Comparison of ENCODE assay signal across 24 mouse cellular contexts in genomic region chr9:15658236-15658785, GRCm38 (mm10). TPM values are rescaled to one million over a fixed set of nuclear protein-coding genes. Genes with fewer than 3 reads are reported as not detected.
DNase-seq lines count a peak whose midpoint lies in the region; ATAC-seq lines count a peak whose summit lies in the region.
"Had no signal": no experiment of that assay in that cellular context is flagged by ENCODE, and none has a peak within 500 bp of the region (broad histone marks: within the 10 kb centered on the region; RNA-seq: fewer than 3 reads in every experiment).

No protein-coding gene starts in this region.

- ATAC-seq in hindbrain, embryonic 16.5 days, result peak; percentile 52; the same call in 1 of the 2 replicates
- no peak for ATAC-seq in hindbrain, embryonic 13.5 days (ENCODE audit: low FRiP score)
- peak; percentile 36; the same call in 1 of the 2 replicates for ATAC-seq in neural tube, embryonic 13.5 days (ENCODE audit: low read depth)

- no peaks in the 10 kb centered on the region for H3K9me3 ChIP-seq in hindbrain, embryonic 16.5 days (ENCODE audit: control insufficient read depth, low read length)
- no peaks in the 10 kb centered on the region for H3K9me3 ChIP-seq in hindbrain, embryonic 13.5 days
- peaks cover 11% of the 10 kb centered on the region for H3K9me3 ChIP-seq in neural tube, embryonic 13.5 days
- H3K9me3 ChIP-seq: embryonic facial prominence, embryonic 12.5 days; liver, embryonic 13.5 days had no signal

- H3K4me3 ChIP-seq in hindbrain, embryonic 16.5 days (ENCODE audit: low read length), result no peak overlapping the region
- H3K4me3 ChIP-seq in hindbrain, embryonic 13.5 days, result no peak overlapping the region
- H3K4me3 ChIP-seq in brown adipose tissue, adult 24 weeks (ENCODE audit: insufficient read depth, low read depth, low read length), result no peak overlapping the region
- H3K4me3 ChIP-seq in neural tube, embryonic 13.5 days, result no peak overlapping the region
- H3K4me3 ChIP-seq: embryonic facial prominence, embryonic 12.5 days; hindbrain, embryonic 10.5 days; kidney, embryonic 15.5 days; left cerebral cortex, adult 2 months; liver, embryonic 13.5 days had no signal

- H3K9ac ChIP-seq in hindbrain, embryonic 16.5 days (ENCODE audit: low read depth, low read length), result no peak overlapping the region
- no peak overlapping the region for H3K9ac ChIP-seq in hindbrain, embryonic 13.5 days
- H3K9ac ChIP-seq in neural tube, embryonic 13.5 days, result no peak overlapping the region
- H3K9ac ChIP-seq: embryonic facial prominence, embryonic 12.5 days; kidney, embryonic 15.5 days; liver, embryonic 13.5 days had no signal

- H3K27me3 ChIP-seq in hindbrain, embryonic 16.5 days (replicated peaks; ENCODE audit: control insufficient read depth, insufficient read depth, low read length), result no peaks in the 10 kb centered on the region
- no peaks in the 10 kb centered on the region for H3K27me3 ChIP-seq in hindbrain, embryonic 13.5 days
- H3K27me3 ChIP-seq in neural tube, embryonic 13.5 days, result no peaks in the 10 kb centered on the region
- H3K27me3 ChIP-seq: embryonic facial prominence, embryonic 12.5 days; kidney, embryonic 15.5 days; liver, embryonic 13.5 days had no signal

- no peaks in the 10 kb centered on the region for H3K36me3 ChIP-seq in hindbrain, embryonic 16.5 days (ENCODE audit: control insufficient read depth, insufficient read depth, low read length)
- no peaks in the 10 kb centered on the region for H3K36me3 ChIP-seq in hindbrain, embryonic 13.5 days
- no peaks in the 10 kb centered on the region for H3K36me3 ChIP-seq in neural tube, embryonic 13.5 days
- H3K36me3 ChIP-seq: embryonic facial prominence, embryonic 12.5 days; hindbrain, embryonic 10.5 days; kidney, embryonic 15.5 days; liver, embryonic 13.5 days had no signal

- WGBS in hindbrain, embryonic 16.5 days, result 32% methylated on average over 6 of the region's 6 CpGs
- 24% methylated on average over 6 of the region's 6 CpGs for WGBS in hindbrain, embryonic 13.5 days
- 6% methylated on average over 6 of the region's 6 CpGs for WGBS in neural tube, embryonic 13.5 days

- H3K4me1 ChIP-seq in hindbrain, embryonic 16.5 days (ENCODE audit: control insufficient read depth, insufficient read depth, low read depth, low read length), result no peaks in the 10 kb centered on the region
- 0 out of 2 replicates have a peak, but pooled peaks cover 5% of the 10 kb centered on the region for H3K4me1 ChIP-seq in hindbrain, embryonic 13.5 days (replicated peaks)
- H3K4me1 ChIP-seq in brown adipose tissue, adult 24 weeks (ENCODE audit: control insufficient read depth, insufficient read depth, insufficient read length, low read length), result peaks cover 17% of the 10 kb centered on the region; the same call in 1 of the 2 replicates
- H3K4me1 ChIP-seq in neural tube, embryonic 13.5 days (replicated peaks), result peaks cover 10% of the 10 kb centered on the region
- H3K4me1 ChIP-seq: liver, embryonic 13.5 days had no signal

- no peak overlapping the region for H3K4me2 ChIP-seq in hindbrain, embryonic 16.5 days (ENCODE audit: low read length)
- no peak overlapping the region for H3K4me2 ChIP-seq in hindbrain, embryonic 13.5 days
- no peak overlapping the region for H3K4me2 ChIP-seq in neural tube, embryonic 13.5 days
- H3K4me2 ChIP-seq: embryonic facial prominence, embryonic 12.5 days; kidney, embryonic 15.5 days; liver, embryonic 13.5 days had no signal

- H3K27ac ChIP-seq in hindbrain, embryonic 16.5 days (ENCODE audit: low read depth, low read length), result no peak overlapping the region
- no peak overlapping the region for H3K27ac ChIP-seq in hindbrain, embryonic 13.5 days
- peak overlapping the region; percentile 38; the same call in 1 of the 2 replicates for H3K27ac ChIP-seq in brown adipose tissue, adult 24 weeks (replicated peaks; ENCODE audit: low read depth, low read length)
- H3K27ac ChIP-seq in neural tube, embryonic 13.5 days (replicated peaks), result no peak overlapping the region
- H3K27ac ChIP-seq: embryonic facial prominence, embryonic 12.5 days; hindbrain, embryonic 10.5 days; kidney, embryonic 15.5 days; left cerebral cortex, adult 2 months; liver, embryonic 13.5 days had no signal

- peak; percentile 6 to 7 for DNase-seq in adrenal gland, postnatal 36 days
- no peak for DNase-seq in adrenal gland, postnatal 10 days
- DNase-seq in left cerebral cortex, adult 11 months (ENCODE audit: low spot score), result no peak
- no peak for DNase-seq in spleen, adult 18-20 months
- DNase-seq: cerebellum, adult 18-20 months; cerebellum, postnatal 25 days; gastrocnemius, postnatal 36 days; kidney, adult 11 months; kidney, postnatal 4 days; layer of hippocampus, adult 9-11 months; liver, embryonic 13.5 days; lung, adult 2 months; lung, postnatal 14 days; right cerebral cortex, postnatal 14 days had no signal

RNA-seq across cellular contexts. Expression of gene Deup1, which starts 30.6 kb away (rescaled TPM):
- under 1 TPM; 0.10 to 0.26 TPM for total RNA-seq in adrenal gland, postnatal 36 days (2021)
- under 1 TPM; 0.33 to 0.36 TPM for total RNA-seq in adrenal gland, postnatal 10 days (2021)
- 1.8 and 1.9 TPM in 2 replicates for polyA plus RNA-seq in hindbrain, embryonic 16.5 days (2015; fragmentation: Nextera tagmentation; extraction: Ambion mirVana)
- 1.3 and 3.4 TPM in 2 replicates for polyA plus RNA-seq in hindbrain, embryonic 13.5 days (2015; fragmentation: Nextera tagmentation; extraction: Ambion mirVana)
- polyA plus RNA-seq in brown adipose tissue, adult 24 weeks (2012; ENCODE audit: insufficient read depth, insufficient read length, missing spikeins), result not detected in 2 replicates
- polyA plus RNA-seq in neural tube, embryonic 13.5 days (2015; fragmentation: Nextera tagmentation; extraction: Ambion mirVana), result 0.14 and 0.25 TPM in 2 replicates
- total RNA-seq: gastrocnemius, adult 18-20 months; gastrocnemius, postnatal 36 days; megakaryocyte, adult 5-6 weeks had no signal
- polyA plus RNA-seq: liver, embryonic 13.5 days had no signal

RNA-seq across cellular contexts. Expression of gene Slc36a4, which starts 51.2 kb away (rescaled TPM):
- total RNA-seq in adrenal gland, postnatal 36 days (2021), result 10 to 100 TPM; 32.7 to 42.6 TPM
- 10 to 100 TPM; 25.8 to 26.9 TPM for total RNA-seq in adrenal gland, postnatal 10 days (2021)
- polyA plus RNA-seq in hindbrain, embryonic 16.5 days (2015; fragmentation: Nextera tagmentation; extraction: Ambion mirVana), result 27.7 and 28.7 TPM in 2 replicates
- polyA plus RNA-seq in hindbrain, embryonic 13.5 days (2015; fragmentation: Nextera tagmentation; extraction: Ambion mirVana), result 21.4 and 27.2 TPM in 2 replicates
- 2.5 and 5.8 TPM in 2 replicates for polyA plus RNA-seq in brown adipose tissue, adult 24 weeks (2012; ENCODE audit: insufficient read depth, insufficient read length, missing spikeins)
- 18.8 and 23.4 TPM in 2 replicates for polyA plus RNA-seq in neural tube, embryonic 13.5 days (2015; fragmentation: Nextera tagmentation; extraction: Ambion mirVana)

Comparison
In these comparisons a context has a peak if more than half of its experiments do, and no peak if none do; other contexts are left out.
1. DNase-seq: peak in adrenal gland, postnatal 36 days (2 of 2); none in adrenal gland, postnatal 10 days (single experiment), left cerebral cortex, adult 11 months (single experiment) and spleen, adult 18-20 months (0 of 2).